Mouse (Mus musculus): ENCODE measurements around the gene Olfr214.

GRCm38 (mm10) chr6:116554952-116555351 is 917 bp downstream of the Olfr214 start:
- TF ChIP-seq CTCF (IDR thresholded peaks at IDR 0.05; ENCODE audit: low read depth, low read length) = no peak
- no peak for TF ChIP-seq POLR2A (IDR thresholded peaks at IDR 0.05; ENCODE audit: borderline replicate concordance, low read depth, low read length)

All from bone marrow macrophage, adult 2 months (primary cell).